Comparison of ENCODE assay signal across 9 mouse cellular contexts in genomic region chr14:103778009-103778431, GRCm38 (mm10).
A peak's percentile ranks its signal among the peaks of the same experiment; 100 is the strongest.
DNase-seq lines count a peak whose midpoint lies in the region; ATAC-seq lines count a peak whose summit lies in the region.
"Had no signal": no experiment of that assay in that cellular context is flagged by ENCODE, and none has a peak within 500 bp of the region (broad histone marks: within the 10 kb centered on the region; RNA-seq: fewer than 3 reads in every experiment).

No protein-coding gene starts in this region.

- 16% methylated on average over 12 of the region's 12 CpGs for WGBS in kidney, embryonic 14.5 days
- 23% methylated on average over 12 of the region's 12 CpGs for WGBS in limb, embryonic 15.5 days

- H3K4me1 ChIP-seq in kidney, embryonic 14.5 days (ENCODE audit: control insufficient read depth, insufficient read depth, low read length), result peaks cover 3% of the 10 kb centered on the region; the same call in 1 of the 2 replicates
- peaks cover 5% of the 10 kb centered on the region; the same call in 1 of the 2 replicates for H3K4me1 ChIP-seq in limb, embryonic 15.5 days
- H3K4me1 ChIP-seq: megakaryocyte, embryonic 14.5 days had no signal

- H3K4me3 ChIP-seq in kidney, embryonic 14.5 days (ENCODE audit: low read length), result peak overlapping the region; percentile 16; the same call in 1 of the 2 replicates
- H3K4me3 ChIP-seq in limb, embryonic 15.5 days, result peak overlapping the region; percentile 3; the same call in 1 of the 2 replicates
- H3K4me3 ChIP-seq: megakaryocyte, embryonic 14.5 days had no signal

- ATAC-seq in kidney, embryonic 14.5 days (ENCODE audit: low FRiP score, low TSS enrichment), result peak; percentile 24; the same call in 1 of the 2 replicates
- ATAC-seq in limb, embryonic 15.5 days (ENCODE audit: insufficient number of reproducible peaks, low FRiP score, low TSS enrichment, low read depth), result no peak

- peak overlapping the region; percentile 44 for H3K4me2 ChIP-seq in kidney, embryonic 14.5 days (replicated peaks; ENCODE audit: low read depth, low read length)
- peak overlapping the region; percentile 17 for H3K4me2 ChIP-seq in limb, embryonic 15.5 days

- H3K9me3 ChIP-seq in kidney, embryonic 14.5 days (ENCODE audit: control insufficient read depth, low read length), result no peaks in the 10 kb centered on the region
- H3K9me3 ChIP-seq in limb, embryonic 15.5 days, result no peaks in the 10 kb centered on the region

- 0 out of 2 replicates have a peak overlapping the region, but pooled peaks have one; percentile 23 for H3K9ac ChIP-seq in kidney, embryonic 14.5 days (ENCODE audit: low read depth, low read length)
- H3K9ac ChIP-seq in limb, embryonic 15.5 days, result no peak overlapping the region

- no peaks in the 10 kb centered on the region for H3K27me3 ChIP-seq in kidney, embryonic 14.5 days (ENCODE audit: control insufficient read depth, insufficient read depth, low read length)
- H3K27me3 ChIP-seq in limb, embryonic 15.5 days, result no peaks in the 10 kb centered on the region
- H3K27me3 ChIP-seq: megakaryocyte, embryonic 14.5 days had no signal

- no peaks in the 10 kb centered on the region for H3K36me3 ChIP-seq in kidney, embryonic 14.5 days (ENCODE audit: control insufficient read depth, insufficient read depth, low read length)
- H3K36me3 ChIP-seq in limb, embryonic 15.5 days, result no peaks in the 10 kb centered on the region

- DNase-seq in gastrocnemius, postnatal 10 days, result peak; percentile 8
- no peak for DNase-seq in gastrocnemius, adult 18-20 months (ENCODE audit: low spot score)
- peak; percentile 43 to 50 for DNase-seq in cerebellum, postnatal 10 days
- peak; percentile 42 to 46 for DNase-seq in frontal cortex, postnatal 14 days (ENCODE audit: low spot score in 2 of 2)
- DNase-seq in right cerebral cortex, postnatal 25 days, result peak; percentile 38
- no peak for DNase-seq in urinary bladder, adult 2 months (ENCODE audit: low spot score)

- H3K27ac ChIP-seq in kidney, embryonic 14.5 days (ENCODE audit: low read depth, low read length), result no peak overlapping the region; the same call in 1 of the 2 replicates
- H3K27ac ChIP-seq in limb, embryonic 15.5 days, result no peak overlapping the region

Comparison
In these comparisons a context has a peak if more than half of its experiments do, and no peak if none do; other contexts are left out.
1. DNase-seq: peak in gastrocnemius, postnatal 10 days (single experiment), cerebellum, postnatal 10 days (2 of 2), frontal cortex, postnatal 14 days (2 of 2) and right cerebral cortex, postnatal 25 days (single experiment); none in gastrocnemius, adult 18-20 months (single experiment) and urinary bladder, adult 2 months (single experiment).